Mouse (Mus musculus): ENCODE results near the gene Tmem258. TPM values are rescaled to one million over a fixed set of nuclear protein-coding genes. Genes with fewer than 3 reads are reported as not detected.
A peak's percentile ranks its signal among the peaks of the same experiment; 100 is the strongest.

Gene Tmem258
- polyA plus RNA-seq, 1 experiment = 198 TPM

- H3K27ac ChIP-seq (replicated peaks; ENCODE audit: low read depth, low read length) = no peak overlapping the region
- H3K4me3 ChIP-seq (ENCODE audit: insufficient read depth, low read depth, low read length) = no peak overlapping the region
- H3K4me1 ChIP-seq (ENCODE audit: control insufficient read depth, insufficient read depth, insufficient read length, low read length) = no peaks in the 10 kb centered on the region
Observed at GRCm38 (mm10) chr19:10195252-10195651, 8.6 kb upstream of the Tmem258 start.

GRCm38 (mm10) chr19:10197130-10197529 is 6.7 kb upstream of the Tmem258 start:
- no peak overlapping the region for H3K4me3 ChIP-seq (ENCODE audit: insufficient read depth, low read depth, low read length)
- H3K27ac ChIP-seq (replicated peaks; ENCODE audit: low read depth, low read length) = no peak overlapping the region
- no peaks in the 10 kb centered on the region for H3K4me1 ChIP-seq (ENCODE audit: control insufficient read depth, insufficient read depth, insufficient read length, low read length)

- H3K4me3 ChIP-seq (ENCODE audit: insufficient read depth, low read depth, low read length) = no peak overlapping the region
- H3K4me1 ChIP-seq (ENCODE audit: control insufficient read depth, insufficient read depth, insufficient read length, low read length) = peaks cover 2% of the 10 kb centered on the region; the same call in 1 of the 2 replicates
- no peak overlapping the region for H3K27ac ChIP-seq (replicated peaks; ENCODE audit: low read depth, low read length)
Observed at GRCm38 (mm10) chr19:10198286-10198685, 5.5 kb upstream of the Tmem258 start.

DNA sequence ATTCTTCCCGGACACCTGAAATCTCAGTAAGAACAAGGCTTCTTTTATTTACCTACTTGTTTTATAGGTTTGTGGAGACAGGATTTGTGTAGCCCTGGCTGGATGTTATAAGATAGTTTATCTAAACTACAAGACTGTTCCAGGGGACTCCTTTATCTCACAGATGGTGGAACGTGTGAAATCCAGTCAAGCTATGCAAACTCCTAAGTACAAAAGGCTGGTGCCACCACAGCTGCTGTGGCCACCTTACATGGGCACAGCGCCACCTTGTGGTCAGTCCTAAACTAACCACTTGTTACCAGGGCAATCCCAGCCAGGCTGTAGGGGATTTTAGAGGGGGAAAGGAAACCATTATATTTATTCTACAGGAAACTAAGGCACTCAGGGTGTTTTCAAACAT is 5.1 kb upstream of the Tmem258 start:
- Histone ChIP-seq H3K4me1 (ENCODE audit: control insufficient read depth, insufficient read depth, insufficient read length, low read length) (peaks cover 2% of the 10 kb centered on the region; the same call in 1 of the 2 replicates), H3K4me3 (ENCODE audit: insufficient read depth, low read depth, low read length) (no peak overlapping the region), H3K27ac (replicated peaks; ENCODE audit: low read depth, low read length) (no peak overlapping the region)

- no peak overlapping the region for H3K27ac ChIP-seq (replicated peaks; ENCODE audit: low read depth, low read length)
- H3K4me1 ChIP-seq (ENCODE audit: control insufficient read depth, insufficient read depth, insufficient read length, low read length) = peaks cover 2% of the 10 kb centered on the region; the same call in 1 of the 2 replicates
- peak overlapping the region; percentile 93 for H3K4me3 ChIP-seq (ENCODE audit: insufficient read depth, low read depth, low read length)
Observed at GRCm38 (mm10) chr19:10203146-10203847, 517 bp upstream of the Tmem258 start.

- peak overlapping the region; percentile 93 for H3K4me3 ChIP-seq (ENCODE audit: insufficient read depth, low read depth, low read length)
- peaks cover 4% of the 10 kb centered on the region; the same call in 1 of the 2 replicates for H3K4me1 ChIP-seq (ENCODE audit: control insufficient read depth, insufficient read depth, insufficient read length, low read length)
- no peak overlapping the region for H3K27ac ChIP-seq (replicated peaks; ENCODE audit: low read depth, low read length)
Observed at GRCm38 (mm10) chr19:10204616-10205001, 795 bp downstream of the Tmem258 start.

GRCm38 (mm10) chr19:10205051-10205450 is 1.2 kb downstream of the Tmem258 start:
- Histone ChIP-seq H3K27ac (replicated peaks; ENCODE audit: low read depth, low read length) (no peak overlapping the region), H3K4me1 (ENCODE audit: control insufficient read depth, insufficient read depth, insufficient read length, low read length) (peaks cover 4% of the 10 kb centered on the region; the same call in 1 of the 2 replicates), H3K4me3 (ENCODE audit: insufficient read depth, low read depth, low read length) (no peak overlapping the region)

DNA sequence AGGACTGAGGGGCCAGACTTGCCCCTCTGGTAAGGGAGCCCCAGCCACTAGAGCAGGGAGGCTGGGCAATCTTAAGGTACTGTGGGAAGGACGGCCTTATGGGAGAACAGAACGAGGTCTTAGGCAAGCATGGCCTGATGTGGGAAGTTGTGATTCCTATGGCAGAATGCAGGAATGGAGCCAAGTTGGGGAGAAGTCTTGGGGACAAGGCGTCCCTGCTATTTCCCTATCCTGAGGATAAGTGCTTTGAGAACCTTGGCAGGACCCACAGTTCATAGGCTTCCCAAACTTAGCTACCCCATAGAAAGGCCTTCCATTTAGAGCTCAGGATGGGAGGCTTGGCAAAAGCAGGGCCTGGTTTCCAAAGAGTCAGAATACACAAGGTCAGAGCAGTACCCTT is 5.0 kb downstream of the Tmem258 start:
- Histone ChIP-seq H3K27ac (replicated peaks; ENCODE audit: low read depth, low read length) (no peak overlapping the region), H3K4me3 (ENCODE audit: insufficient read depth, low read depth, low read length) (no peak overlapping the region), H3K4me1 (ENCODE audit: control insufficient read depth, insufficient read depth, insufficient read length, low read length) (peaks cover 2% of the 10 kb centered on the region; the same call in 1 of the 2 replicates)

- Histone ChIP-seq H3K27ac (replicated peaks; ENCODE audit: low read depth, low read length) (no peak overlapping the region), H3K4me3 (ENCODE audit: insufficient read depth, low read depth, low read length) (no peak overlapping the region), H3K4me1 (ENCODE audit: control insufficient read depth, insufficient read depth, insufficient read length, low read length) (0 out of 2 replicates have a peak, but pooled peaks cover 2% of the 10 kb centered on the region)
Observed at GRCm38 (mm10) chr19:10210885-10211284, 7.1 kb downstream of the Tmem258 start.

DNA sequence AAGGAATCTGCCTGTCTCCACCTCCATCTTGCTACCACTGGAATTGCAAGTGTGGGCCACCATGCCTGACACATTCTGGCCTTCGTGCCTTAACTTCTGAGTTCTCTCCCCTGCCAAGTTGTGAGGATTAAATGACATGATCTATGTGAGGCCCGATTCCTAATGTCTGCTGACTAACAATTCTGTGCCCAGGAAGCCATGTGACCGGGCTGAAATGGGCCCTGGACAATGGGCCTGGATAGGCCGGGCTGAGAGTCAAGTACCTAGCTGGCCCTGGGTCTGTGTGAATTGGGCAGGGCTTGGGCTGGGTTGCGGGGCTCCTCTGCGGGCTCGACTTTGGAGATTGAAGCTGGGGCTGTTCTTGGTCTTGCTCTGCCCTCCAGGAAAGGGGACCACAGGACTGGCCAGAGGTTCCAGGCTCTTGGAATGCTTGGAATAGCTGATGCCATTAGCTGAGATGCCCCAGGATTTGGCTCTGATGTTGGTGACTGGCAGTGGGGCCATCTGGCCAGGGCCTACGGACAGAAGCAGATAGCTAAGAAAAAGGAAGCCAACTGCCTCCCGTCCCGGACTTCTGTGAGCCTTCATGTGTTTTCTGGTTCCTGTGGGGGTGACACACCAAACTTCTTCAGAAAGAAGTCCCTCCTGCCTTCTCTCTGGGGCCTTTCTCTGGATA is 10.1 kb downstream of the Tmem258 start:
- no peaks in the 10 kb centered on the region for H3K4me1 ChIP-seq (ENCODE audit: control insufficient read depth, insufficient read depth, insufficient read length, low read length)
- H3K27ac ChIP-seq (replicated peaks; ENCODE audit: low read depth, low read length) = no peak overlapping the region
- no peak overlapping the region for H3K4me3 ChIP-seq (ENCODE audit: insufficient read depth, low read depth, low read length)

DNA sequence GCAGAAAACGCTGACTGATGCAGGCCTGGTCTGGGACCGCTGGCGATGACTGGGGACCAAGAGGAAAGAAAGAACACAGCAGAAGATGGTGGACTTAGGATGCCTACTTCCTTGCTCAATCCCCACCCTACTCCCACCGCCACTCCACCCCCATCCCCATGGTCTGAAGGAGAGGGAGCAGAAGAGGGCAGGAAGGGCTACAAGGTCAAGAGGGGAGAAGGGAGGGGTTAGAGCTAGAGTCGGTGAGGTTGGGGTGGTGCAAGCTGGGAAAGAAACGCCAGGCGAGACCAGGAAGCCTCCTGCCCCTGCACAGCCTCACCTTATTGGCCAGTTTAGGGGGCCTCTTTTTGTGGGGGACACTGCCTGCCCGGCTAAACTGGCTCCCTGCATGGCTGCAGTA is 12.3 kb downstream of the Tmem258 start:
- Histone ChIP-seq H3K4me1 (ENCODE audit: control insufficient read depth, insufficient read depth, insufficient read length, low read length) (no peaks in the 10 kb centered on the region), H3K4me3 (ENCODE audit: insufficient read depth, low read depth, low read length) (no peak overlapping the region), H3K27ac (replicated peaks; ENCODE audit: low read depth, low read length) (no peak overlapping the region)

DNA sequence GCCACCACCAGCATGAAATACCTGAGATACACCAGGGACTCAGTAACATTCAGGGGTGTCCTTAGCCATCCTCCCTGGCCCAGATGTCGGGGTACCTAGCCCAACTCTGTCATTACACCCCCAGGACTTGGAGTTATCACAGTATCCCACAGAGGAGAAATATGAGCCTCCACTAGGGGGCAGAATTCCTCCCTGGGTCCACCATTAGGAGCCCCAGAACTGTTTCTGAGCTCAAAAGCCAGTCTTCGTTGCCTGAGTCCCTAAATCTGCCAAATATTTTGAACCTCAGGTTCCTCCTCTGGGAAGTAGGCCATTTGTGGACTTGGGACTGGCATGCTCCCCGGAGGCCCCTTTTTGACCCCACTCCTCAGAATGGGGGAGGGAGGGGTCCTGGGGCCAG is 15.3 kb downstream of the Tmem258 start:
- no peak overlapping the region for H3K4me3 ChIP-seq (ENCODE audit: insufficient read depth, low read depth, low read length)
- no peak overlapping the region for H3K27ac ChIP-seq (replicated peaks; ENCODE audit: low read depth, low read length)
- H3K4me1 ChIP-seq (ENCODE audit: control insufficient read depth, insufficient read depth, insufficient read length, low read length) = no peaks in the 10 kb centered on the region

GRCm38 (mm10) chr19:10219593-10219992 is 15.8 kb downstream of the Tmem258 start:
- Histone ChIP-seq H3K4me1 (ENCODE audit: control insufficient read depth, insufficient read depth, insufficient read length, low read length) (no peaks in the 10 kb centered on the region), H3K27ac (replicated peaks; ENCODE audit: low read depth, low read length) (no peak overlapping the region), H3K4me3 (ENCODE audit: insufficient read depth, low read depth, low read length) (no peak overlapping the region)

DNA sequence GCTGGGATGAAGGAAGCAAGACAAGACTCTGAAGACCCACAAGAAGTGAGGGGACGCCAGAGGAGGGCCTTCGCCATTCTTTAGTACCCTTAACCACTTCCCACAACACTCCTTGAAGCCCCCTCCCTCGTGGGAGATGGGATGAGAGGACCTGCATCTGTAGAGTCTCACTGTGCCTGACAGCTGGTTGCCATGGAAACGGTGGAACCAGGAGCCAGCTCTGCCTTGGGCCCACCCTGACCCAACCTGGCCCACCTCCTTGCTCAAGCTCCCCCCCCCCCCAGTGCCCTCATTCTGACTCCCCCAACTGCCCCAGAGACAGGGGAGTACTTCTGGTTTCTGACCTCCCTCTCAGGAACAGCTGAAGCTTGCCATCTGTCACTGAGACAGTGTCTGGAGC is 17.8 kb downstream of the Tmem258 start:
- no peaks in the 10 kb centered on the region for H3K4me1 ChIP-seq (ENCODE audit: control insufficient read depth, insufficient read depth, insufficient read length, low read length)
- no peak overlapping the region for H3K4me3 ChIP-seq (ENCODE audit: insufficient read depth, low read depth, low read length)
- H3K27ac ChIP-seq (replicated peaks; ENCODE audit: low read depth, low read length) = no peak overlapping the region

GRCm38 (mm10) chr19:10222656-10223055 is 18.8 kb downstream of the Tmem258 start:
- Histone ChIP-seq H3K4me3 (ENCODE audit: insufficient read depth, low read depth, low read length) (no peak overlapping the region), H3K27ac (replicated peaks; ENCODE audit: low read depth, low read length) (no peak overlapping the region), H3K4me1 (ENCODE audit: control insufficient read depth, insufficient read depth, insufficient read length, low read length) (no peaks in the 10 kb centered on the region)

DNA sequence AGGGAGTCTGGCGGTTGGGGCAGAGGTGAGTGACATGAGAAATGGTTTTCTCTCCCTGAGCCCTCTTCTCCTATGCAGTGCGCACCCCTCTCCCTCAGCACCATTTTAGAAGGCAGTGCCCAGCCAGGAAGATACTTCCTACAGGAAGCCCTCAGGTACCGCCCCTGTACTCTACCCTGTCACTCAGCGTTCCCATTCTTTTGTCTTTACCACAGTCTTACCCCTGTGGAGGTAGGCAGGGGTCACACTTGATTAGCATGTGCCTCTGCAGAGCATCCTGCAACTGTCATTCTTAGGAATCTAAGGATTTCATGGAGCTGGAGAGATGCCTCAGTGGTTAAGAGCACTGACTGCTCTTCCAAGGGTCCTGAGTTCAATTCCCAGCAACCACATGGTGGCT is 19.7 kb downstream of the Tmem258 start:
- no peak overlapping the region for H3K27ac ChIP-seq (replicated peaks; ENCODE audit: low read depth, low read length)
- H3K4me3 ChIP-seq (ENCODE audit: insufficient read depth, low read depth, low read length) = no peak overlapping the region
- no peaks in the 10 kb centered on the region for H3K4me1 ChIP-seq (ENCODE audit: control insufficient read depth, insufficient read depth, insufficient read length, low read length)

All from brown adipose tissue, adult 24 weeks (tissue).